Comparison of ENCODE assay signal across 1 mouse cellular context in genomic region chr8:85532843-85533242, GRCm38 (mm10).
TF ChIP-seq lines count a peak whose summit lies in the region.

No protein-coding gene starts in this region.

TF ChIP-seq in CH12.LX, 34 proteins besides CTCF, POLR2A, EP300 and RAD21 (continued from another document):
- TF ChIP-seq USF1 (IDR thresholded peaks at IDR 0.05; ENCODE audit: low read depth, low read length) (no peak), NRF1 (IDR thresholded peaks at IDR 0.05; ENCODE audit: low read depth, low read length) (peak; percentile 34; the same call in 1 of the 2 replicates)
TF ChIP-seq in CH12.LX: peak in this region for 9.
